Mouse (Mus musculus): ENCODE data around the gene Pcsk2.

The Pcsk2 gene

GRCm38 (mm10) chr2:143837291-143837701 is 291.3 kb downstream of the Pcsk2 start:
- DNase-seq (ENCODE audit: low read depth, low spot score): peak; percentile 65

- DNase-seq (ENCODE audit: low read depth, low spot score): no peak
Measured at GRCm38 (mm10) chr2:143838698-143839097, 292.7 kb downstream of the Pcsk2 start.

- DNase-seq (ENCODE audit: low read depth, low spot score): no peak
Measured at GRCm38 (mm10) chr2:143839458-143839857, 293.5 kb downstream of the Pcsk2 start.

GRCm38 (mm10) chr2:143840895-143841294 is 294.9 kb downstream of the Pcsk2 start:
- DNase-seq (ENCODE audit: low read depth, low spot score): no peak

- DNase-seq (ENCODE audit: low read depth, low spot score): no peak
Measured at GRCm38 (mm10) chr2:143841536-143841935, 295.6 kb downstream of the Pcsk2 start.

- DNase-seq (ENCODE audit: low read depth, low spot score): no peak
Measured at GRCm38 (mm10) chr2:143844779-143845178, 298.8 kb downstream of the Pcsk2 start.

- no peak for DNase-seq (ENCODE audit: low read depth, low spot score)
Measured at GRCm38 (mm10) chr2:143846799-143847198, 300.8 kb downstream of the Pcsk2 start.

- no peak for DNase-seq (ENCODE audit: low read depth, low spot score)
Measured at GRCm38 (mm10) chr2:143847291-143847690, 301.3 kb downstream of the Pcsk2 start.

GRCm38 (mm10) chr2:143851354-143852221 is 305.6 kb downstream of the Pcsk2 start:
- DNase-seq (ENCODE audit: low read depth, low spot score): no peak

GRCm38 (mm10) chr2:143852295-143853275 is 306.6 kb downstream of the Pcsk2 start:
- DNase-seq (ENCODE audit: low read depth, low spot score): no peak

GRCm38 (mm10) chr2:143853447-143853846 is 307.5 kb downstream of the Pcsk2 start:
- no peak for DNase-seq (ENCODE audit: low read depth, low spot score)

GRCm38 (mm10) chr2:143859166-143859565 is 313.2 kb downstream of the Pcsk2 start:
- DNase-seq (ENCODE audit: low read depth, low spot score): no peak

- no peak for DNase-seq (ENCODE audit: low read depth, low spot score)
Measured at GRCm38 (mm10) chr2:143862484-143863231, 316.7 kb downstream of the Pcsk2 start, which contains the start of gene Bfsp1. Gene Bfsp1 (minus strand): TSS chr2:143863173.

GRCm38 (mm10) chr2:143864600-143864999 is 318.6 kb downstream of the Pcsk2 start:
- no peak for DNase-seq (ENCODE audit: low read depth, low spot score)
